Mouse (Mus musculus) E14TG2a.4 (cell line): ENCODE results near the gene Pnp2.
"Not testable (repeated sequence)": the region's sequence is repeated elsewhere in the genome, so short reads cannot be mapped to it uniquely, and the experiment has no call there.

Source experiments
- H3K27me3 ChIP-seq: 2 replicates; pipeline ENCODE4 v1.6.1; 2014; ENCODE audit warnings: low read length, control low read depth; ENCODE audit not compliant: insufficient read depth
- H3K36me3 ChIP-seq: 2 replicates; pipeline ENCODE4 v1.6.1; 2014; ENCODE audit warnings: low read length, control low read depth; ENCODE audit not compliant: insufficient read depth
- H3K4me1 ChIP-seq: replicated peaks from 2 replicates; pipeline ENCODE4 v1.6.1; 2014; ENCODE audit warnings: low read depth, low read length, control low read depth
- H3K4me3 ChIP-seq: replicated peaks from 2 replicates; pipeline ENCODE4 v1.5.1; 2014; ENCODE audit warnings: mild to moderate bottlenecking, low read length
- H3K9me3 ChIP-seq: 2 replicates; pipeline ENCODE4 v1.6.1; 2014; ENCODE audit warnings: low read length, control low read depth
- CTCF ChIP-seq: conservative IDR thresholded peaks from 2 replicates; pipeline ENCODE4 v1.5.1; 2014; ENCODE audit warnings: low read length
- NANOG ChIP-seq: IDR thresholded peaks from 2 replicates; pipeline ENCODE4 v1.6.1; 2014; ENCODE audit warnings: borderline replicate concordance, low read length, mixed read lengths
- POU5F1 ChIP-seq: IDR thresholded peaks from 2 replicates; pipeline ENCODE4 v1.6.1; 2014; ENCODE audit warnings: low read length, borderline replicate concordance

Gene Pnp2

GRCm38 (mm10) chr14:50973700-50974099, 17.9 kb downstream of the Pnp2 start:
- no peaks in the 10 kb centered on the region for H3K27me3 ChIP-seq
- peaks cover 43% of the 10 kb centered on the region for H3K4me1 ChIP-seq
- H3K4me3 ChIP-seq, result no peak overlapping the region
- peaks cover 15% of the 10 kb centered on the region; the same call in 1 of the 2 replicates for H3K9me3 ChIP-seq
- no peak; the same call in 1 of the 2 replicates for TF ChIP-seq NANOG
- no peak for TF ChIP-seq CTCF
- TF ChIP-seq POU5F1, result no peak
- no peaks in the 10 kb centered on the region for H3K36me3 ChIP-seq

- Histone ChIP-seq H3K4me1 (peaks cover 50% of the 10 kb centered on the region), H3K9me3 (peaks cover 15% of the 10 kb centered on the region; the same call in 1 of the 2 replicates), H3K4me3 (no peak overlapping the region), H3K27me3 (no peaks in the 10 kb centered on the region), H3K36me3 (no peaks in the 10 kb centered on the region)
- TF ChIP-seq POU5F1, result no peak
- no peak for TF ChIP-seq NANOG
- TF ChIP-seq CTCF, result no peak
These were observed 19.2 kb downstream of the Pnp2 start for GRCm38 (mm10) chr14:50975001-50975400.

- TF ChIP-seq POU5F1 (no peak), NANOG (no peak), CTCF (no peak)
- Histone ChIP-seq H3K27me3 (no peaks in the 10 kb centered on the region), H3K9me3 (0 out of 2 replicates have a peak, but pooled peaks cover 5% of the 10 kb centered on the region), H3K4me1 (peaks cover 47% of the 10 kb centered on the region), H3K36me3 (no peaks in the 10 kb centered on the region), H3K4me3 (no peak overlapping the region)
These were observed 20.9 kb downstream of the Pnp2 start for GRCm38 (mm10) chr14:50976674-50977073.

- not testable (repeated sequence) for H3K27me3 ChIP-seq, H3K4me3 ChIP-seq, H3K36me3 ChIP-seq, H3K9me3 ChIP-seq
- H3K4me1 ChIP-seq, result peaks cover 42% of the 10 kb centered on the region
These were observed 22.7 kb downstream of the Pnp2 start for GRCm38 (mm10) chr14:50978451-50978850.

- TF ChIP-seq NANOG (no peak), POU5F1 (no peak), CTCF (no peak)
- Histone ChIP-seq H3K27me3 (no peaks in the 10 kb centered on the region), H3K9me3 (peaks cover 8% of the 10 kb centered on the region), H3K4me1 (peaks cover 42% of the 10 kb centered on the region), H3K4me3 (no peak overlapping the region), H3K36me3 (no peaks in the 10 kb centered on the region)
These were observed 23.8 kb downstream of the Pnp2 start for GRCm38 (mm10) chr14:50979631-50980030.

GRCm38 (mm10) chr14:50981207-50981606, 25.4 kb downstream of the Pnp2 start:
- Histone ChIP-seq H3K9me3 (peaks cover 8% of the 10 kb centered on the region), H3K4me3 (no peak overlapping the region), H3K27me3 (no peaks in the 10 kb centered on the region), H3K4me1 (peaks cover 42% of the 10 kb centered on the region), H3K36me3 (no peaks in the 10 kb centered on the region)
- TF ChIP-seq NANOG (no peak), POU5F1 (no peak), CTCF (no peak)

- Histone ChIP-seq H3K27me3 (no peaks in the 10 kb centered on the region), H3K9me3 (peaks cover 8% of the 10 kb centered on the region), H3K36me3 (no peaks in the 10 kb centered on the region), H3K4me1 (peaks cover 42% of the 10 kb centered on the region), H3K4me3 (no peak overlapping the region)
- TF ChIP-seq NANOG (no peak), CTCF (no peak), POU5F1 (no peak)
These were observed 26.0 kb downstream of the Pnp2 start for GRCm38 (mm10) chr14:50981837-50982236.

GRCm38 (mm10) chr14:50987668-50988067, 31.9 kb downstream of the Pnp2 start:
- TF ChIP-seq NANOG (no peak), CTCF (no peak), POU5F1 (no peak)
- Histone ChIP-seq H3K4me1 (no peaks in the 10 kb centered on the region), H3K9me3 (peaks cover 8% of the 10 kb centered on the region), H3K4me3 (no peak overlapping the region), H3K27me3 (no peaks in the 10 kb centered on the region), H3K36me3 (no peaks in the 10 kb centered on the region)

- H3K4me3 ChIP-seq, result no peak overlapping the region
- no peak for TF ChIP-seq NANOG
- no peak for TF ChIP-seq CTCF
- no peak for TF ChIP-seq POU5F1
- H3K27me3 ChIP-seq, result no peaks in the 10 kb centered on the region
- no peaks in the 10 kb centered on the region for H3K9me3 ChIP-seq
- no peaks in the 10 kb centered on the region for H3K36me3 ChIP-seq
- peaks cover 4% of the 10 kb centered on the region for H3K4me1 ChIP-seq
These were observed 35.2 kb downstream of the Pnp2 start for GRCm38 (mm10) chr14:50991037-50991436.
